Mouse (Mus musculus): ENCODE data around the gene Trpc4ap.
"Not testable (repeated sequence)": the region's sequence is repeated elsewhere in the genome, so short reads cannot be mapped to it uniquely, and the experiment has no call there.

- not testable (repeated sequence) for TF ChIP-seq POLR2A (IDR thresholded peaks at IDR 0.05; ENCODE audit: low read depth, low read length); CTCF (IDR thresholded peaks at IDR 0.05; ENCODE audit: borderline replicate concordance, insufficient read depth, low read length)
Measured at GRCm38 (mm10) chr2:155698443-155698842, 6.3 kb upstream of the Trpc4ap start.
